Mouse (Mus musculus) brain, embryonic 14.5 days (tissue): ENCODE results near the gene Bach1. TPM values are rescaled to one million over a fixed set of nuclear protein-coding genes. Genes with fewer than 3 reads are reported as not detected.

ENCODE experiments used
- DNase-seq: peaks from one replicate; pipeline ENCODE4 v3.0.0-alpha.2; 2011; ENCODE audit warnings: low read depth
- CTCF ChIP-seq: fragments of 200-500 bp; IDR thresholded peaks from 2 replicates; pipeline ENCODE4 v1.5.1; 2012; ENCODE audit warnings: inconsistent platforms, mild to moderate bottlenecking, moderate library complexity, borderline replicate concordance; ENCODE audit not compliant: insufficient read depth, insufficient read length; ENCODE audit errors: extremely low read depth
- POLR2A ChIP-seq: fragments of 200-500 bp; IDR thresholded peaks from 2 replicates; pipeline ENCODE4 v1.6.1; 2012; ENCODE audit warnings: mild to moderate bottlenecking, inconsistent platforms, borderline replicate concordance; ENCODE audit not compliant: poor library complexity, insufficient read depth, insufficient read length, severe bottlenecking; ENCODE audit errors: extremely low read depth
- polyA plus RNA-seq: library from polyadenylated mRNA; depleted of rRNA; stranded (reverse); fragments of >200 nt; gene quantifications from 2 replicates; pipeline ENCODE4 v1.2.3, GENCODE M21; 2012

Gene Bach1
- polyA plus RNA-seq, 1 experiment, result 31.1 TPM

- TF ChIP-seq POLR2A (no peak), CTCF (no peak)
- DNase-seq, result no peak
These were observed 4.1 kb downstream of the Bach1 start for GRCm38 (mm10) chr16:87702881-87703280.

- DNase-seq, result no peak
- no peak for TF ChIP-seq POLR2A
- TF ChIP-seq CTCF, result no peak
These were observed 5.5 kb downstream of the Bach1 start for GRCm38 (mm10) chr16:87704225-87704624.

GRCm38 (mm10) chr16:87705892-87706589 is 7.3 kb downstream of the Bach1 start:
- peak; percentile 22 for DNase-seq
- TF ChIP-seq CTCF (no peak), POLR2A (no peak)

GRCm38 (mm10) chr16:87707335-87707734 is 8.6 kb downstream of the Bach1 start:
- DNase-seq, result no peak
- no peak for TF ChIP-seq POLR2A
- no peak for TF ChIP-seq CTCF

GRCm38 (mm10) chr16:87708570-87708969 is 9.8 kb downstream of the Bach1 start:
- TF ChIP-seq CTCF, result no peak
- no peak for TF ChIP-seq POLR2A

GRCm38 (mm10) chr16:87709144-87709543 is 10.4 kb downstream of the Bach1 start:
- no peak for TF ChIP-seq POLR2A
- no peak for TF ChIP-seq CTCF
- no peak for DNase-seq

More at GRCm38 (mm10) chr16:87708570-87708969, 9.8 kb downstream of the Bach1 start:
- no peak for DNase-seq

- TF ChIP-seq CTCF (no peak), POLR2A (no peak)
- no peak for DNase-seq
These were observed 11.2 kb downstream of the Bach1 start for GRCm38 (mm10) chr16:87709971-87710370.

- TF ChIP-seq POLR2A, result no peak
- TF ChIP-seq CTCF, result no peak
- DNase-seq, result no peak
These were observed 13.2 kb downstream of the Bach1 start for GRCm38 (mm10) chr16:87711961-87712360.

GRCm38 (mm10) chr16:87712986-87713693 is 14.4 kb downstream of the Bach1 start:
- no peak for DNase-seq
- TF ChIP-seq POLR2A, result no peak
- TF ChIP-seq CTCF, result no peak

GRCm38 (mm10) chr16:87714550-87714949 is 15.8 kb downstream of the Bach1 start:
- TF ChIP-seq POLR2A (no peak), CTCF (no peak)
- DNase-seq, result no peak

GRCm38 (mm10) chr16:87715221-87715620 is 16.5 kb downstream of the Bach1 start:
- no peak for DNase-seq
- TF ChIP-seq POLR2A (no peak), CTCF (no peak)

- TF ChIP-seq CTCF, result no peak
- TF ChIP-seq POLR2A, result no peak
- peak; percentile 13 for DNase-seq
These were observed 17.5 kb downstream of the Bach1 start for GRCm38 (mm10) chr16:87716269-87716668.

- TF ChIP-seq CTCF (no peak), POLR2A (no peak)
- no peak for DNase-seq
These were observed 18.4 kb downstream of the Bach1 start for GRCm38 (mm10) chr16:87717046-87717660.
